Mouse (Mus musculus) liver, embryonic 14.5 days (tissue): ENCODE measurements around the gene Peli2.

Experiments
- CTCF ChIP-seq: IDR thresholded peaks from 2 replicates; pipeline ENCODE4 v1.5.1; 2016; ENCODE audit warnings: antibody characterized with exemption, low read depth, control low read depth
- EP300 ChIP-seq: IDR thresholded peaks from 2 replicates; pipeline ENCODE4 v1.6.1; 2016; ENCODE audit warnings: antibody characterized with exemption, low read depth

GRCm38 (mm10) chr14:48327746-48328145, 207.1 kb downstream of the Peli2 start:
- TF ChIP-seq CTCF (peak; percentile 31; the same call in 1 of the 2 replicates), EP300 (no peak)
